Mouse (Mus musculus) forebrain, embryonic 12.5 days (tissue): ENCODE results near the gene Ptpn1. TPM values are rescaled to one million over a fixed set of nuclear protein-coding genes. Genes with fewer than 3 reads are reported as not detected.

Experiments used
- ATAC-seq: fragments of 200-750 bp; cut with Nextera tagmentation; 2 replicates; pipeline ENCODE4 v1.8.0; 2017; ENCODE audit warnings: moderate TSS enrichment; ENCODE audit not compliant: low FRiP score
- H3K27ac ChIP-seq: fragments of 300-500 bp; sonication (generic); 2 replicates; pipeline ENCODE4 v1.5.1; 2016; ENCODE audit warnings: mild to moderate bottlenecking
- H3K27me3 ChIP-seq: fragments of 300-500 bp; sonication (generic); 2 replicates; pipeline ENCODE4 v1.6.1; 2016; ENCODE audit warnings: mild to moderate bottlenecking
- H3K36me3 ChIP-seq: fragments of 300-500 bp; sonication (generic); replicated peaks from 2 replicates; pipeline ENCODE4 v1.6.1; 2016; ENCODE audit warnings: mild to moderate bottlenecking
- H3K4me1 ChIP-seq: fragments of 300-500 bp; sonication (generic); 2 replicates; pipeline ENCODE4 v1.6.1; 2016
- H3K4me2 ChIP-seq: fragments of 300-500 bp; sonication (generic); 2 replicates; pipeline ENCODE4 v1.6.1; 2016; ENCODE audit warnings: mild to moderate bottlenecking, moderate library complexity
- H3K4me3 ChIP-seq: fragments of 300-500 bp; sonication (generic); replicated peaks from 2 replicates; pipeline ENCODE4 v1.5.1; 2016; ENCODE audit warnings: mild to moderate bottlenecking
- H3K9ac ChIP-seq: fragments of 300-500 bp; sonication (generic); 2 replicates; pipeline ENCODE4 v1.6.1; 2016; ENCODE audit warnings: mild to moderate bottlenecking
- H3K9me3 ChIP-seq: fragments of 300-500 bp; sonication (generic); 2 replicates; pipeline ENCODE4 v1.6.1; 2016
- WGBS: fragments of 180-500 bp; shearing (Covaris S2); methylation state at CpG from one replicate; pipeline ENCODE4 v1.1.7; 2016; 5-methylcytosine and 5-hydroxymethylcytosine counted together
- polyA plus RNA-seq: library from polyadenylated mRNA; unstranded; fragments of >200 nt; fragmentation: Nextera tagmentation; extraction: Ambion mirVana; gene quantifications from 2 replicates; pipeline ENCODE4 v1.2.1, GENCODE M21; 2016

Ptpn1 gene
- polyA plus RNA-seq, 1 experiment from 2014 or later: 94.1 TPM

DNA sequence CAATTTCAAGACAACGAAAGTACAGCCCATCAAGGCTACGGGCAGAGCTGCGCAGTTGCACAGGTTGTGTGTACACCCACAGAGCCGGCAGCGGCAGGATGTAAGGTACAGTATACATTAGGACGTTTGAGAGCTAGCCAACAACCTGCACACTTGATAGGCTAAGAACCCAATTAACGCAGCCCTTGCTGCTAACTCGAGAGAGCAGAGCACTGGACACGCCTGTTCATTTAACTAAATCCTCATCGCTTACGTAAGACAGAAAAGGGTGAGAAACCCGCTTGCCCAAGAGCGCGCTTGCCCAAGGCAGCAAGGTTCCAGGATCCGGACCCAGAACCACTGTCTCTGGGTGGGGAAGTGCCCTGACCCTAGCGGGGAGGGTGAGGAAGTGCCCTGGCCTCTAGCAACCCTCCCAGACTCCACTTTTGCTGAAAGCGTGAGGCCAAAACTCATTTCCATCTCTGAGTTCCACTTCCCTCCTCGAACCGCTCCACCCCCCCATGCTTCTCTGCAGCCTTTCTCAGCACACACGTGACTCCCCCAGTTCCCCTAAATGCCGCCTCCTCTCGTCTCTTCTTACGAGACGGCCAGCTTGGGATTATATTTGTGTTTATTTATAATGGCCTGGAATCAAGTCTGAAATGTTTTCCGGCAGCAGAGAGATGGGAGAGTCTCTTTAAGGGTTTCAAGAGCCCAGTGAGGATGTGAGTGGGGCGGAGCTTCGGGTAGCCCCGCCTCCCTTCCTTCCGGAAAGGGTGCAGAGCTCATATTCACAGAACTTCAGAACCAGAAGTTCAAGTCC is 6.9 kb upstream of the Ptpn1 start:
- peak overlapping the region; percentile 43 for H3K4me3 ChIP-seq
- peaks cover 10% of the 10 kb centered on the region; the same call in 1 of the 2 replicates for H3K4me1 ChIP-seq
- H3K27me3 ChIP-seq: no peaks in the 10 kb centered on the region
- H3K9me3 ChIP-seq: no peaks in the 10 kb centered on the region
- WGBS: 4% methylated on average over 29 of the region's 29 CpGs
- ATAC-seq: peak; percentile 75
- peak overlapping the region; percentile 56; the same call in 1 of the 2 replicates for H3K27ac ChIP-seq
- peak overlapping the region; percentile 79 for H3K4me2 ChIP-seq
- H3K36me3 ChIP-seq: no peaks in the 10 kb centered on the region
- H3K9ac ChIP-seq: peak overlapping the region; percentile 47

GRCm38 (mm10) chr2:167925841-167926800 is 5.7 kb upstream of the Ptpn1 start:
- no peak for ATAC-seq
- H3K27ac ChIP-seq: no peak overlapping the region
- no peaks in the 10 kb centered on the region for H3K27me3 ChIP-seq
- no peak overlapping the region for H3K9ac ChIP-seq
- 86% methylated on average over 11 of the region's 11 CpGs for WGBS
- no peaks in the 10 kb centered on the region for H3K36me3 ChIP-seq
- H3K9me3 ChIP-seq: no peaks in the 10 kb centered on the region
- H3K4me1 ChIP-seq: peaks cover 10% of the 10 kb centered on the region; the same call in 1 of the 2 replicates
- H3K4me3 ChIP-seq: no peak overlapping the region
- no peak overlapping the region for H3K4me2 ChIP-seq

DNA sequence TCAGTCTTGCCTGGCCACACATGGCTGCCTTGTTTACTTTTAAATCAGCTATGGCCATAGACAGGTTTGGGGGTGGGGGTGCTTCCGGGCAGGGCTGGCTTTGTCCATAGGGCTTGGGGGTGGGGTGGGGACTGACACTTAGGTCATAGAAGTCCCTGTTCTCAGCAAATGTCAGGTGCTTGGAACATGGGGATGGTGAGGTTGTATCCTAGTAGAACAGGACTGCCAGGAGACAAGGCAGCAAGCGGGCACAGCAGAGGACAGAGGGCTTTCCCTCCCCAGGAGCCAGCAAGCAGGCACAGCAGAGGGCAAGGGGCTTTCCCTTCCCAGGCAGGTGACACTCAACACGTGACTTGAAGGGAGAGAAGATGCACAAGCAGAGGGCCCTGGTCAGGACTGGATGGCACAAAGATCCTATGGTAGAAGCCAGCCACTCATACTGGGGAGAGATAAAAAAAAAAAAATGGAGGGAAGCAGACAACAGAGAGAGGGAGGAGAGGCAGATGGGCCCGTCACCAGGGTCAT is 3.8 kb upstream of the Ptpn1 start:
- Histone ChIP-seq H3K4me2 (no peak overlapping the region), H3K9me3 (no peaks in the 10 kb centered on the region), H3K27me3 (no peaks in the 10 kb centered on the region), H3K4me3 (no peak overlapping the region), H3K9ac (no peak overlapping the region), H3K27ac (no peak overlapping the region), H3K36me3 (no peaks in the 10 kb centered on the region), H3K4me1 (peaks cover 18% of the 10 kb centered on the region)
- 67% methylated on average over 4 of the region's 4 CpGs for WGBS
- ATAC-seq: no peak

DNA sequence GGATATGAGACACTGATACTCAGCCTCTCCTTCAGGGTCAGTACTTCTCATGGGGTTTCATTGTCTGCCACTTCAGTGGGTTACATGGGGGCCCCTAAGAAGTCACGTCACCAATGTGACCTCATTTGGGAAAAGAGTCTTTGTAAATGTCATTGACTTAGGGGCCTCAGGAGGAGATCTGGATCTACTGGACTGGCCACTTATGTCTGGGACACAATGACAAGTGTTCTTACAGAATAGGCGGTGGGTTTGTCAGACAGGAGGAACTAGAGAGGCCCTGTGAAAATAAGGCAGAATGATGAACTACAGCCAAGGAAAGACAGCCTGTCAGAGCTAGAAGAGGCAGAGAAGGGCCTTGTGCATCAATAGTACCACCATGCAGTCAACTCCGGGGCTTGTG is 2.9 kb upstream of the Ptpn1 start:
- Histone ChIP-seq H3K36me3 (no peaks in the 10 kb centered on the region), H3K27ac (no peak overlapping the region), H3K4me3 (no peak overlapping the region), H3K27me3 (no peaks in the 10 kb centered on the region), H3K9me3 (no peaks in the 10 kb centered on the region), H3K4me2 (no peak overlapping the region), H3K9ac (no peak overlapping the region), H3K4me1 (peaks cover 27% of the 10 kb centered on the region)
- no peak for ATAC-seq
- WGBS: 81% methylated on average over 3 of the region's 3 CpGs

GRCm38 (mm10) chr2:167930975-167931374 is 882 bp upstream of the Ptpn1 start:
- Histone ChIP-seq H3K9me3 (no peaks in the 10 kb centered on the region), H3K27me3 (no peaks in the 10 kb centered on the region), H3K36me3 (no peaks in the 10 kb centered on the region), H3K4me2 (peak overlapping the region; percentile 58), H3K4me1 (peaks cover 32% of the 10 kb centered on the region), H3K27ac (no peak overlapping the region), H3K4me3 (peak overlapping the region; percentile 93; the same call in 1 of the 2 replicates), H3K9ac (no peak overlapping the region)
- ATAC-seq: no peak
- WGBS: 82% methylated on average over 3 of the region's 3 CpGs

- peak; percentile 60 for ATAC-seq
Measured at GRCm38 (mm10) chr2:167932727-167933231, 922 bp downstream of the Ptpn1 start.

GRCm38 (mm10) chr2:167933397-167933796 is 1.5 kb downstream of the Ptpn1 start:
- WGBS: 18% methylated on average over 7 of the region's 7 CpGs
- peak overlapping the region; percentile 93 for H3K4me3 ChIP-seq
- H3K27me3 ChIP-seq: no peaks in the 10 kb centered on the region
- H3K4me1 ChIP-seq: peaks cover 43% of the 10 kb centered on the region
- peak overlapping the region; percentile 94 for H3K9ac ChIP-seq
- H3K9me3 ChIP-seq: no peaks in the 10 kb centered on the region
- H3K4me2 ChIP-seq: peak overlapping the region; percentile 83
- no peaks in the 10 kb centered on the region for H3K36me3 ChIP-seq
- no peak overlapping the region for H3K27ac ChIP-seq
- no peak for ATAC-seq

More at GRCm38 (mm10) chr2:167932727-167933231, 922 bp downstream of the Ptpn1 start:
- H3K27ac ChIP-seq: peak overlapping the region; percentile 69; the same call in 1 of the 2 replicates
- H3K27me3 ChIP-seq: no peaks in the 10 kb centered on the region
- H3K9ac ChIP-seq: peak overlapping the region; percentile 94
- peak overlapping the region; percentile 83 for H3K4me2 ChIP-seq
- H3K9me3 ChIP-seq: no peaks in the 10 kb centered on the region
- WGBS: 1% methylated on average over 18 of the region's 18 CpGs
- peak overlapping the region; percentile 93 for H3K4me3 ChIP-seq
- peaks cover 41% of the 10 kb centered on the region for H3K4me1 ChIP-seq
- H3K36me3 ChIP-seq: no peaks in the 10 kb centered on the region

DNA sequence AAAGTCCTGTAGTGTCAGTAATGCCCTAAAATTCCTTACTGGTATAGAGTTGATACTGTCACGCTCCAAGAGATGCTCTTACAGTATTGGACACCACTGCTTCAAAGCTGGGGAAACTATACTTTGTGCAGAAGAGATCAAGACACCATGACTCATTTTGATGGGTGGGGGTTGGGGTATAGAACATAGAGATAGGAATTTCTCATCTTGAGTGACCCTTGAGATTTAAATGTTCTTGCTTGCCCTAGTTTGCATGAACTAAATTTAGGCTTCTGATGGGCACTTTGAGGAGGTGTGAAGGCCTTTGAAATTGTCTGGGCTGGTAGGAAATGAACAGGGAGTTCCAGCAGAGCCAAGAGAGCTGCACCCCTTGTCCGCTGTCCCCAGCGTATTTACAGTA is 4.1 kb downstream of the Ptpn1 start:
- WGBS: 78% methylated on average over 3 of the region's 3 CpGs
- no peak overlapping the region for H3K27ac ChIP-seq
- H3K9ac ChIP-seq: no peak overlapping the region
- peaks cover 68% of the 10 kb centered on the region for H3K4me1 ChIP-seq
- no peaks in the 10 kb centered on the region for H3K27me3 ChIP-seq
- no peaks in the 10 kb centered on the region for H3K9me3 ChIP-seq
- H3K4me2 ChIP-seq: no peak overlapping the region
- H3K36me3 ChIP-seq: no peaks in the 10 kb centered on the region
- no peak overlapping the region for H3K4me3 ChIP-seq
- no peak for ATAC-seq

DNA sequence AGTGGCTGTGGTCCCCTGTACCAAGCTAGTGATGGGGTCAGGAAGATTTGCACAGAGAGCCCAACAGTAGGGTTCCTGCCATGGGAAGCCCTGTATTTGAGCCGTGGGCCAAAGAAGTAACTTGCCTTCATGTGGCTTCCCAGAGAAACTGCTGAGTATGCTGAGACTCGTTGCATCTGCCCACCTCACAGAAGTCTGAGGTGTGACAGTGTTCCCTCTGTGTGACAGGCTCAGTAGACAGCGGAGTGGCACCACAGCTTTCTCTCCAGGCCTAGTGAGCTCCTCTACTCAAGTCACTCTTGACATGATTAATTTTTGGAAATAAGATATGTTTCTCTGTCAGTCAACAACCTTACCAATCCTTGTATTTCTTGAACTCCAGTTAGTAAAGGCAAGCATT is 6.9 kb downstream of the Ptpn1 start:
- peaks cover 81% of the 10 kb centered on the region for H3K4me1 ChIP-seq

GRCm38 (mm10) chr2:167939204-167939603 is 7.3 kb downstream of the Ptpn1 start:
- WGBS: 73% methylated on average over 4 of the region's 4 CpGs
- Histone ChIP-seq H3K9me3 (no peaks in the 10 kb centered on the region), H3K4me3 (no peak overlapping the region), H3K9ac (no peak overlapping the region), H3K27ac (no peak overlapping the region), H3K27me3 (no peaks in the 10 kb centered on the region), H3K36me3 (no peaks in the 10 kb centered on the region), H3K4me2 (no peak overlapping the region), H3K4me1 (peaks cover 80% of the 10 kb centered on the region)
- no peak for ATAC-seq

More for the DNA sequence above, 6.9 kb downstream of the Ptpn1 start:
- H3K4me2 ChIP-seq: no peak overlapping the region
- no peak overlapping the region for H3K27ac ChIP-seq
- ATAC-seq: no peak
- H3K27me3 ChIP-seq: no peaks in the 10 kb centered on the region
- H3K9ac ChIP-seq: no peak overlapping the region
- no peak overlapping the region for H3K4me3 ChIP-seq
- no peaks in the 10 kb centered on the region for H3K36me3 ChIP-seq
- H3K9me3 ChIP-seq: no peaks in the 10 kb centered on the region
- 85% methylated on average over 3 of the region's 3 CpGs for WGBS

DNA sequence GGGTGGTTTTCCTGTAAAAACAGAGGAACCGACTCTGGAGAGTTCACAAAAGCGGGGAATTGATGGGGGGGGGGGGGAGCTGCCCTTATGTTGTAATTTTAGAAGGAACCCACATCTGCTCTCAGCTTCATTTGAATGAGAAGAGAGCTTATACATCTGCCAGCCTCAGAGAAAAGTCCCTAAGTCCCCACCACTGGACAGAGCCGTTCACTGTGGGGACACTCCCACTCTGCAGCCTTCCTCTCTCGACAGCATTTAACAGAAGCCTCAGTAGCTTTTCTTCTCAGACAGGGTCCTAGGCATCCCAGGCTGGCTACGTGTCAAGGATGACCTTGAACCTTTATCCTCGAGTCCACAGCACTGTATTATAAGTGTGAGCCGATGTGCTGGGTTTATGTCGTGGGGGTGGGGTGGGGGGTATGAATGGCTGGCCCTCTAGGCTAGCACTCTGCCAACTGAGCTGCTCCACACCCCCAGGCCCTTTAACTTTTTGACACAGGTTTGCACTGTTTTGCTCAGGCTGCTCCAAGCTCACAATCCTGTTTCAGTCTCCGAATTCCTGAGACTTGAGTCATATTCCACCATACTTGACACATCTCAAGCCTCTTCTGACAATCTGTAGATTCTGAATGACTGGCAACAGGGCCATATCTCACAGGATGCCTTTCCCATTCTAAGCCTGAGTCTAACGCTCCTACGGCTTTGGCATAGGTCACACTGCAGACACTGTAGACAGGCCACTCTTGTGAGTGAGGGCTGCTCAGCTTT is 8.0 kb downstream of the Ptpn1 start:
- H3K4me3 ChIP-seq: no peak overlapping the region
- H3K27me3 ChIP-seq: no peaks in the 10 kb centered on the region
- no peak overlapping the region for H3K9ac ChIP-seq
- no peak overlapping the region for H3K27ac ChIP-seq
- H3K4me1 ChIP-seq: peaks cover 79% of the 10 kb centered on the region
- H3K9me3 ChIP-seq: no peaks in the 10 kb centered on the region
- no peak for ATAC-seq
- H3K4me2 ChIP-seq: no peak overlapping the region
- 65% methylated on average over 11 of the region's 11 CpGs for WGBS
- no peaks in the 10 kb centered on the region for H3K36me3 ChIP-seq
